Mouse (Mus musculus) hematopoietic multipotent progenitor cell, adult 10-12 weeks (in vitro differentiated cells): ENCODE results near the gene Frmd3. TPM values are rescaled to one million over a fixed set of nuclear protein-coding genes. Genes with fewer than 3 reads are reported as not detected.

ENCODE experiments used
- polyA plus RNA-seq: library from polyadenylated mRNA; stranded (reverse); fragments of >175 nt; gene quantifications from 2 replicates; pipeline ENCODE4 v1.2.3, GENCODE M21; 2012; ENCODE audit warnings: low replicate concordance

The Frmd3 gene
- polyA plus RNA-seq: 0.04 TPM in 1 of 2 replicates, not detected in the other

GRCm38 (mm10) chr4:74013211-74014047 lies at the start of gene Frmd3:
Gene Frmd3, plus strand, starts transcription at chr4:74013442.

GRCm38 (mm10) chr4:74242176-74242575 lies 228.9 kb downstream of the Frmd3 start, which contains the start of gene Kdm4c:
Gene Kdm4c, plus strand, starts transcription at chr4:74242497.

Other genes starting within 250 kb of the Frmd3 start
- not detected in 2 replicates for gene Rasef, start 222.4 kb upstream of the Frmd3 start, polyA plus RNA-seq
- gene Gm11758, start 137.2 kb upstream of the Frmd3 start, polyA plus RNA-seq: not detected in 2 replicates
- gene Gm11757, start 122.3 kb upstream of the Frmd3 start, polyA plus RNA-seq: not detected in 2 replicates
- not detected in 2 replicates for gene Gm13871, start 107.5 kb upstream of the Frmd3 start, polyA plus RNA-seq
- gene Gm11756, start 92.7 kb upstream of the Frmd3 start, polyA plus RNA-seq: not detected in 2 replicates
- not detected in 2 replicates for gene 2310002L09Rik, start 62.6 kb upstream of the Frmd3 start, polyA plus RNA-seq
- gene Kdm4c, start 229.1 kb downstream of the Frmd3 start, polyA plus RNA-seq: 0.86 and 3.9 TPM in 2 replicates